Mouse (Mus musculus) midbrain, embryonic 11.5 days (tissue): ENCODE measurements around the gene Ppwd1. TPM values are rescaled to one million over a fixed set of nuclear protein-coding genes. Genes with fewer than 3 reads are reported as not detected.
A peak's percentile ranks its signal among the peaks of the same experiment; 100 is the strongest.
"Not testable (repeated sequence)": the region's sequence is repeated elsewhere in the genome, so short reads cannot be mapped to it uniquely, and the experiment has no call there.

Source experiments
- ATAC-seq: fragments of 200-750 bp; cut with Nextera tagmentation; 2 replicates; pipeline ENCODE4 v1.8.0; 2017; ENCODE audit warnings: moderate TSS enrichment, moderate library complexity; ENCODE audit not compliant: low FRiP score
- DNase-seq: peaks from one replicate; pipeline ENCODE4 v3.0.0; 2015; ENCODE audit warnings: low spot score; ENCODE audit errors: missing footprints
- H3K27ac ChIP-seq: fragments of 300-500 bp; sonication (generic); 2 replicates; pipeline ENCODE4 v1.5.1; 2014; ENCODE audit warnings: low read depth, low read length
- H3K27me3 ChIP-seq: fragments of 300-500 bp; sonication (generic); 2 replicates; pipeline ENCODE4 v1.6.1; 2014; ENCODE audit warnings: mild to moderate bottlenecking, low read length, moderate library complexity, mixed read lengths; ENCODE audit not compliant: control insufficient read depth, insufficient read depth
- H3K36me3 ChIP-seq: fragments of 300-500 bp; sonication (generic); 2 replicates; pipeline ENCODE4 v1.6.1; 2014; ENCODE audit warnings: mild to moderate bottlenecking, low read length, moderate library complexity, mixed read lengths; ENCODE audit not compliant: control insufficient read depth, insufficient read depth
- H3K4me1 ChIP-seq: fragments of 300-500 bp; sonication (generic); 2 replicates; pipeline ENCODE4 v1.6.1; 2014; ENCODE audit warnings: low read length; ENCODE audit not compliant: control insufficient read depth, insufficient read depth
- H3K4me2 ChIP-seq: fragments of 300-500 bp; sonication (generic); 2 replicates; pipeline ENCODE4 v1.6.1; 2014; ENCODE audit warnings: mild to moderate bottlenecking, moderate library complexity
- H3K4me3 ChIP-seq: fragments of 300-500 bp; sonication (generic); 2 replicates; pipeline ENCODE4 v1.5.1; 2014; ENCODE audit warnings: low read depth, low read length
- H3K9ac ChIP-seq: fragments of 300-500 bp; sonication (generic); 2 replicates; pipeline ENCODE4 v1.6.1; 2014; ENCODE audit warnings: low read length
- H3K9me3 ChIP-seq: fragments of 300-500 bp; sonication (generic); 2 replicates; pipeline ENCODE4 v1.6.1; 2016; ENCODE audit warnings: low read length; ENCODE audit not compliant: control insufficient read depth
- WGBS: fragments of 180-500 bp; shearing (Covaris S2); extraction: QIAGEN DNeasy Blood & Tissue Kit; methylation state at CpG from one replicate; pipeline ENCODE4 v1.1.7; 2014; 5-methylcytosine and 5-hydroxymethylcytosine counted together
- polyA plus RNA-seq: library from polyadenylated mRNA; unstranded; fragments of >200 nt; fragmentation: Nextera tagmentation; extraction: Ambion mirVana; gene quantifications from 2 replicates; pipeline ENCODE4 v1.2.1, GENCODE M21; 2014

Ppwd1 gene
- 15.7 and 16.4 TPM in 2 replicates for polyA plus RNA-seq

DNA sequence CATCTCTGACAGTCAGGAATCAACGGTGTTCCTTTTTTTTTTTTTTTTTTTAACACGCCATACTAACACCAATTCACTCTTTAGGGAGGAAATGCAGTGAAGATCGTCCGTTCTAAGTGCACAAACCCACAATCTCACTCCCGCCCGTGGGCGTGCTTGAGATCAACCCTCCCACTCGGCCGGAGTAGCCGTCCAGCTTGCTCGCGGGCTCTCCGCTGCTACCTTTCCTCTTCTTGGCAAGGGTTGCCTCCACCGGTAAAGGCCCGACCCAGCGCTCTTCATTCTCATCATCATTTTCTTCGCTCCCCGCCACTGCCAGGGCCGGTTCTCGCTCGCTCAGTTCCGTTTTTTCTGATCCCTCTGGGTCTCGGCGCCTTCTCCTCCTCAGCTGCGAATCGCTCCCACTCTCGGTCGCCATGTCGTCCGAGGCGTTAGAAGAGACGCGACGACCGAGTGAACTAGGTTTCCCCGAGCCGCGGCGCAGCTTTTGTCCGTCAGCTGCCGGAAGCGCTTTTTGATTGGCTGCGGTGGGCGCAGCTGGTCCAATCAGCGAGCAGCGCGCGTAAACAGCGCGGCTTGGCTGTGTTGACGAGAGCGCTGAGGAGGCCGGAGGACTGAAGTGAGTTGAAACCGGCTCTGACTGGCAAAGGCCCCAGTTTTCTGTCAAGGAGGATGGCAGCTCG, at the start of gene Ppwd1, which contains the start of gene Cenpk:
TSS of gene Ppwd1 (minus strand) at position 460 of the 683 bp plus-strand sequence.
TSS of gene Cenpk (plus strand) at position 228 of the 683 bp plus-strand sequence.
- Histone ChIP-seq H3K4me1 (peaks cover 5% of the 10 kb centered on the region), H3K36me3 (peaks cover 2% of the 10 kb centered on the region; the same call in 1 of the 2 replicates), H3K4me3 (peak within 1 kb of the TSS; percentile 63), H3K27ac (peak within 1 kb of the TSS; percentile 79), H3K4me2 (peak within 1 kb of the TSS; percentile 66), H3K9ac (peak within 1 kb of the TSS; percentile 86), H3K27me3 (no peaks in the 10 kb centered on the region), H3K9me3 (no peaks in the 10 kb centered on the region)
- under 1% methylated on average over 55 of the region's 55 CpGs for WGBS
- DNase-seq, result peak; percentile 100
- peak; percentile 100 for ATAC-seq

DNA sequence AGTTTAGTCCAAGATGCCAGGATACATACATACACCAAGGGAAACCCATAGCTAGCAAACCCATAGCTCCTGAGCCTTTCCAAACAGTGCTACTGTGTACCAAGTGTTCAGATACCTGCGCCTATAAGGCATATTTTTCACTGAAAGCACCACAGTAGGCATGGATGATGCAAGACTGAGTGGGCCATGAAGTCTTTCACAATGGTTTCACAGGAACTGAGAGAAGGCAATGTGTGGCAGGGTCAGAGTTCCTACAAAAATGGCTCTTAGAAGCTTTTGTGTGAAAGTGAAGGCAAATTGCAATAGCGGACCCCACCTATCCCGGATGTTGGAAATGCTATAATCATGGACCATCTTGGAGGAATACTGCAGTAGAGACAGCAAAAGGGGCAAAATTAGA, 30.4 kb upstream of the Ppwd1 start:
- Histone ChIP-seq H3K4me2 (no peak overlapping the region), H3K4me1 (no peaks in the 10 kb centered on the region), H3K9me3 (no peaks in the 10 kb centered on the region), H3K9ac (no peak overlapping the region), H3K4me3 (no peak overlapping the region), H3K36me3 (no peaks in the 10 kb centered on the region), H3K27me3 (no peaks in the 10 kb centered on the region), H3K27ac (no peak overlapping the region)
- ATAC-seq (no peak), DNase-seq (peak; percentile 47)
- 94% methylated on average over 3 of the region's 3 CpGs for WGBS

DNA sequence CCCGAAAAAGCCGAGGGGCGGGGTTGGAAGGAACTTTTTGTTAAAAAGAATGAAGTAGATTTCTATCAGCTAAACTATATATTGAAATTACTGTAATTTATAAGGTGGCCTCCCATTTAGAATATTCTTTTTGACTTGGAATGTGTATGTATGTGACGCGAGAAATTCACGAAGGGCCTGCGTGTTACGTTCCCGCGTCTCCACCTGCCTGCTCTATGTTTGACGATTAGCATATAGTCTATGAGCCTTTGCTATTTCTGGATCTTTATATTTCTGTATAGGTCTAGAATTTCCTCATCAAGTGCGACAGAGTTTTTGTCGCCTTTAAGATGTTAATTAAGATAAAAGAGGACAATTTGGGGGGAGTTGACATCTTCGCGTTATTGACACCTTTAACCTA, 538 bp upstream of the Ppwd1 start:
- peak; percentile 45 for ATAC-seq
- DNase-seq, result no peak
- no peaks in the 10 kb centered on the region for H3K27me3 ChIP-seq

DNA sequence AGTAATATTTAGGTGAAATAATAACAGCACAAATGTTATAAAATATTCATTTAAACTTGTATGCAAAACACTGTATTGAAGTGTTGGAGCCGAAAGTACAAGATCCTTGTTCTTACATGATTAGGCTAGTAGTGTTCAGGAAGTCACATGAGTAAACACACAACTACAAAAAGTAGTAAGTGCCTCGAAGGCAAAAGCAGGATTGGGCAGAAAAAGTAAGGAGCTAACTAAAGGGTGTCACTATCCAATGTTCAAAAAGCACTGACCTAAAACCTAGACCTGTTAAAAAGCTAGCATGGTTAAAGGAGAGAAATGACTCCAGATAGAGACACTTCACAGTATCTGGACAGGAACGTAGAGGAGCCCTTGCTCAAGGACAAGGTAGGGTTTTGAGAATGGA, 1.2 kb downstream of the Ppwd1 start:
- peak overlapping the region; percentile 86 for H3K9ac ChIP-seq
- no peak for ATAC-seq
- H3K27me3 ChIP-seq, result no peaks in the 10 kb centered on the region
- WGBS, result 75% methylated on average over 3 of the region's 3 CpGs
- H3K27ac ChIP-seq, result no peak overlapping the region
- peak overlapping the region; percentile 63 for H3K4me3 ChIP-seq
- H3K4me1 ChIP-seq, result peaks cover 5% of the 10 kb centered on the region
- H3K9me3 ChIP-seq, result no peaks in the 10 kb centered on the region
- no peak for DNase-seq
- peak overlapping the region; percentile 55 for H3K4me2 ChIP-seq
- no peaks in the 10 kb centered on the region for H3K36me3 ChIP-seq

More for the DNA sequence above, 538 bp upstream of the Ppwd1 start:
- Histone ChIP-seq H3K4me1 (peaks cover 5% of the 10 kb centered on the region), H3K9ac (peak overlapping the region; percentile 86), H3K27ac (0 out of 2 replicates have a peak overlapping the region, but pooled peaks have one; percentile 79), H3K4me2 (peak overlapping the region; percentile 66), H3K4me3 (peak overlapping the region; percentile 63), H3K36me3 (peaks cover 2% of the 10 kb centered on the region; the same call in 1 of the 2 replicates), H3K9me3 (no peaks in the 10 kb centered on the region)
- WGBS, result 7% methylated on average over 15 of the region's 15 CpGs

DNA sequence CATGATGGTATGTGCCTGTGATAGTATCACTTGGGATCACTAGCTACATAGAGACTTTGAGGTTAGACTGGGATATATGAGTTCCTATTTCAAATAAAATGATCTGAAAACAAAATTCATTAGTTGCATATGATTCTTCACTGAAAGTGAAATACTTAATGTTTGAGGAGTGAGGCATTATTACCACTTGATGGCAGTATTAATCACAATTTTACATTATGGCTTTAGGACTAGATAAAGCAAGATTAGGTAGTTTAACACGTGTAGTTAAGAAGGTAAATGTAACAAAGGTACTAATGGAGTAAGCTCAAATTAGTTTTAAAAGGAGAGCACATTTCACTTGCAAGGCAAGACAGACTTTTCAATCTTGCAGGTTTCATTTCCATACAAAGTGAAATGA, 24.3 kb downstream of the Ppwd1 start:
- no peak overlapping the region for H3K9ac ChIP-seq
- no peaks in the 10 kb centered on the region for H3K27me3 ChIP-seq
- no peak overlapping the region for H3K27ac ChIP-seq
- WGBS, result 48% methylated on average over 1 of the region's 1 CpGs
- no peaks in the 10 kb centered on the region for H3K4me1 ChIP-seq
- no peaks in the 10 kb centered on the region for H3K36me3 ChIP-seq
- no peak overlapping the region for H3K4me3 ChIP-seq
- DNase-seq (no peak), ATAC-seq (no peak)
- H3K4me2 ChIP-seq, result no peak overlapping the region
- H3K9me3 ChIP-seq, result no peaks in the 10 kb centered on the region

DNA sequence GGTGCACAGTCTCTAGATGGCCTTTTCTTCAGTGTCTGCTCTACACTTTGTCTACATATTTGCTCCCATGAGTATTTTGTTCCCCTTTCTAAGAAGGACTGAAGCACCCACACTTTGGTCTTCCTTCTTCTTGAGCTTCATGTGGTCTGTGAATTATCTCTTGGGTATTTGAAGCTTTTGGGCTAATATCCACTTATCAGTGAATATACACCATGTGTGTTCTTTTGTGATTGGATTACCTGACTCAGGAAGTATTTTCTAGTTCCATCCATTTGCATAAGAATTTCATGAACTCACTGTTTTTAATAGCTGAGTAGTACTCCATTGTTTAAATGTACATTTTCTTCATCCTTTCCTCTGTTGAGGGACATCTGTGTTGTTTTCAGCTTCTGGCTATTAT, 32.8 kb downstream of the Ppwd1 start:
- H3K9ac ChIP-seq, H3K36me3 ChIP-seq, H3K27me3 ChIP-seq, H3K4me1 ChIP-seq, ATAC-seq, H3K9me3 ChIP-seq, DNase-seq, H3K4me2 ChIP-seq, H3K27ac ChIP-seq, H3K4me3 ChIP-seq: not testable (repeated sequence)

DNA sequence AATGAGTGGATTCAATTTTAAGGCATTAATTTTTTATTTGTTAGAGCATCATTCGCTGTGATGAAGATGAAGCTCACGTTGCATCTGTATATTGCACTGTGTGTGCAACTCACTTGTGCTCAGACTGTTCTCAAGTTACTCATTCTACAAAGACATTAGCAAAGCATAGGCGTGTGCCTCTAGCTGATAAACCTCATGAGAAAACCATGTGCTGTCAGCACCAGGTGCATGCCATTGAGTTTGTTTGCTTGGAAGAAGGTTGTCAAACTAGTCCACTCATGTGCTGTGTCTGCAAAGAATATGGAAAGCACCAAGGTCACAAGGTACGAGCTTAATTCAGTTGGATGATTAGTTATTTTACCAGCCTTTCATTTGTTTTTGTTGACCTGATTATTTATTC, 41.3 kb downstream of the Ppwd1 start:
- H3K27ac ChIP-seq, result no peak overlapping the region

DNA sequence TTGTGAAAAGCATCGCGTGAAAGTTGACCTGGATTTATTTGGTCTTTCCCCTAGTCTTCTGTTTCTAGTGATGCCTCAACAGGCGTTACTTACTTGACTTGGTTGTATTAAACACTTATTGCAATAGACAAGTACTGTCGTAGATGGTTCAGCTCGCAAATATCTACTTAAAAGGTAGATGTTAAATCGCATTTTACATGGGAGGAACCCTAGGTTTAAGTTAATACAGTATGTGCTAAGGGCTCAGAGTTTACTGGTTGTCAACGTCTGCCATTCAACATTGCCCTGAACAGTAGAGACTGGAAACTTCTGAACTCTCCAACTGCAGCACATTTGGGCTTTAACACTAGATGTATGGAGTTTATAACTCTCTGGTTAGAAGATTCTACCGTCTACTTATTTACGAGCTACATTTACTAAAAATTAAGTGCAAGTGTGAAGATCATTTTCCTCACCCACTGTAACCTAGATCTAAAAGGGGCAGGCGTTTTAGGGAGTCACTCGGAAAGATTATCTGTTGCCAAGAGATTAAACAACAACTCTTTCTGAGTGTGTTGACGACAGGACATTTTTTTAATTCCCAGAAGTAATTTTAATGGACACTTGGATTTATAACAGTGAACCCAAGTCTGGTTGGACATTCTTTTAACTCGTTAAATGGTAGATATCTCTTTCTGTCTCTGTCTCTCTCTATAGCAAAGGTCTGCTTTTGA, 49.3 kb downstream of the Ppwd1 start:
- H3K9ac ChIP-seq, result peak overlapping the region; percentile 83
- no peak overlapping the region; the same call in 1 of the 2 replicates for H3K27ac ChIP-seq
- peak overlapping the region; percentile 68 for H3K4me3 ChIP-seq
- peaks cover 10% of the 10 kb centered on the region for H3K4me1 ChIP-seq
- no peaks in the 10 kb centered on the region for H3K27me3 ChIP-seq
- DNase-seq, result peak; percentile 87
- H3K36me3 ChIP-seq, result no peaks in the 10 kb centered on the region
- 23% methylated on average over 13 of the region's 13 CpGs for whole genome bisulfite sequencing
- peak overlapping the region; percentile 67 for H3K4me2 ChIP-seq
- no peak for ATAC-seq
- H3K9me3 ChIP-seq, result no peaks in the 10 kb centered on the region

More for the DNA sequence above, 41.3 kb downstream of the Ppwd1 start:
- Histone ChIP-seq H3K27me3 (no peaks in the 10 kb centered on the region), H3K36me3 (peaks cover 4% of the 10 kb centered on the region; the same call in 1 of the 2 replicates), H3K4me1 (no peaks in the 10 kb centered on the region), H3K9ac (no peak overlapping the region), H3K4me2 (no peak overlapping the region), H3K9me3 (no peaks in the 10 kb centered on the region), H3K4me3 (no peak overlapping the region)
- ATAC-seq (no peak), DNase-seq (no peak)
- 91% methylated on average over 4 of the region's 4 CpGs for WGBS

DNA sequence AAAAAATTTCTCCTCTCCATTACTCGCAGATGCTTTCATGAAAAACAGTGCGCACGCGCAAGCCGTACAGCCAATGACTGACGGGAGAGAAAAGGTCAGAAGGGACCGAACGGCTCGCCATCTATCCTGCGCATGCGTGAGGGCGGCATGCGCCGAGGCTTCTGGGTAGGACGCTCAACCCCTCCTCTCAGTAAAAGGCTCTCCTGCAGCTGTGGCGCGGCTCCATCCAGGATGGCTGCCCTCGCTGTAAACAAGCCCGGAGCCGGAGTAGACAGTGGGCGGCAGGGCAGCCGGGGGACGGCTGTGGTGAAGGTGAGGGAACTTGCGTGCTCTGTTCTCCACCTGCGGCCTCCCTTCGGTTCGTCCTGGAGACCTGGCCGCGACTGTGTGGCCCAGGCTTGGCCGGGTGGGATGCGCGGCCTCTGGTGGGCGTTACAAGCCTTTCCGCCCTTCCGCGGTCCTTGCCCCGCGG, 50.0 kb downstream of the Ppwd1 start, which contains the start of gene Trim23:
TSS of gene Trim23 (plus strand) at position 148 of the 472 bp plus-strand sequence.
- ATAC-seq, result peak; percentile 99
- Histone ChIP-seq H3K27ac (peak within 1 kb of the TSS; percentile 42; the same call in 1 of the 2 replicates), H3K27me3 (no peaks in the 10 kb centered on the region), H3K36me3 (no peaks in the 10 kb centered on the region), H3K9me3 (no peaks in the 10 kb centered on the region), H3K9ac (peak within 1 kb of the TSS; percentile 83), H3K4me3 (peak within 1 kb of the TSS; percentile 68), H3K4me2 (peak within 1 kb of the TSS; percentile 76), H3K4me1 (peaks cover 10% of the 10 kb centered on the region)
- WGBS, result under 1% methylated on average over 38 of the region's 38 CpGs
- peak; percentile 99 for DNase-seq
